Mouse (Mus musculus): ENCODE data around the gene Med16.

Gene Med16

DNA sequence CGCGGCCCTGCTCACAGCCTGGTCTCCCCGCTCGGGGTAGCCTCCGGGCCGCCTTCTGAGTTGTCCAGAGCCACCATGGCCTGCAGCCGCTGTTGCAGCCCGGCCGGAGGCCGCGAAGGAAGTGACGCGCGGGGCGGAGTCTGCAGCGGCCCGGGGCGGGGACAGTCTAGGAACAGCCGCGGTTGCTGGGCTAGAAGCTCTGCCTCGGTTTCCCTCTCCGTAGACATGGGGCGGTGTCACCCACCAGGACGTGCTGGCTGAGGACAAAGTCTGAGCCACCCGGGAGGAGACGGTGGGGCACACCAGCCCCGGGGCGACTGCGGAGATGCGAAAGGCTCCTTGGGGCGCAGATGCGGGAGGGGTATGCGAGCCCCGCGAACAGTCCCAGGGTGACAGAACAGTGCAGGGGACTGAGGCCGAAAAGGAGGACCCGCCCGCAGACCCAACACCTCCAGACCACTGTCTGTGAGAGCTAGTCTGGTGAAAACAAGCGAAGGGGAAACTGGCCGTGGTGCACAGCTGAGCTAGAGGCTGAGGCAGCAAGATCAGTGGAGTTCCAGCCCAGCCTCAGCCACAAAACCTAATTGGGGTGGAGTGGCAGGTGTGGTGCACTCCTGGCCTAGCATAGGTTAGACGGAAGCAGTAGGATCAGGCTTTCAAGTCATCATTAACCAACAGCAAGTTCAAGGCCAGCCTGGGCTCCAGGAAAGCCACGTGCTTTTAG is 8.2 kb upstream of the Med16 start, which contains the start of gene Kiss1r:
Gene Kiss1r, plus strand, starts transcription at position 164 of the 724 bp plus-strand sequence.
- peak; percentile 91 to 92 for DNase-seq

DNA sequence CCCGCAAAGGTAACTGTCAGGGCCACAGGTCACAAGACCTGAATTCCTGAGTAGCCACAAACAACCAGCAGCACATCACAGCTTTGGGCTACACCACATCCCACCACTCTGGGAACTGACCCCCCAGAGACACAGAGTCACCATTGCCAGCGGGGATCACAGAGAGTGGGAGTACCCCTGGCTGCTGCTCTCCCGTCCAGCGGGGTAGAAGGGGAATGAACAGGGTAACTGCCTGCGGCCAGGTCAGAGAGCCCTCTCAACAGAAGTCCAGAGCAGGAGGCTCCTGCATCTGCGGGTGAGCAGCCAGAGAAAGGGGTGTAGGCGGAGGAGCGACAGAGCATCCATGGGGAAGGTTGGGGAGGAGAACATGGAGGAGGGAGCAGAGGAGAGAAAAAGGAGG is 7.4 kb upstream of the Med16 start:
- no peak for DNase-seq

DNA sequence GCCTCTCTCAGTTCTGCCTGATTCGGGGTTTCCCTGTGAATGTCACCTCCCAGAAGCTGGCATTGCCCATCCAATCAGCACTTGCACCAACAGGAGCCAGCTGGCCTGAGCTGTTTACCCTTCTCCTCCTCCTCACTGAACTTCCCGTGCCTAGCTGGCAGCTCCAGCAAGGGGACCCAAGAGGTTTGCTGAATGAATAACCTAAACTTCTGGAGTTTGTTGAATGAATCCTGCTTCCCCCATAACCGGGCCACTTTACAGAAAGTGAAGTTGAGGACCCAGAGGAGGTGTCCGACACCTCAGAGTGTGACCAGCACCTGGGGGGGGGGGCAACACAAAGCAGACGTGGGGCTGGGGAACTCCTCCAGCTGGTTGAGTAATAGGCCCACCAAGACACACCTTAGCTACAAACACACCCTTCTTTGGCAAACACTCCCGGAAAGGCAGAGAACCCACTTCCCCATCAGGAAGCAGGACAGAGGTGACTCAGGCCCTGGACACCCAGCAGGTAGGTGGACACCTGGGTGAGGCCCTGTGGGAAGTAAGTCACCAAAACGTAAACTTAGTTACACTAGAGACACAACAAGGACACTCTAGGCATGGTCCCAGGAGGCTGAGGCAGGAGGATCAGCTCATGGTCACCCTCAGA is 6.3 kb upstream of the Med16 start:
- DNase-seq, result no peak

DNA sequence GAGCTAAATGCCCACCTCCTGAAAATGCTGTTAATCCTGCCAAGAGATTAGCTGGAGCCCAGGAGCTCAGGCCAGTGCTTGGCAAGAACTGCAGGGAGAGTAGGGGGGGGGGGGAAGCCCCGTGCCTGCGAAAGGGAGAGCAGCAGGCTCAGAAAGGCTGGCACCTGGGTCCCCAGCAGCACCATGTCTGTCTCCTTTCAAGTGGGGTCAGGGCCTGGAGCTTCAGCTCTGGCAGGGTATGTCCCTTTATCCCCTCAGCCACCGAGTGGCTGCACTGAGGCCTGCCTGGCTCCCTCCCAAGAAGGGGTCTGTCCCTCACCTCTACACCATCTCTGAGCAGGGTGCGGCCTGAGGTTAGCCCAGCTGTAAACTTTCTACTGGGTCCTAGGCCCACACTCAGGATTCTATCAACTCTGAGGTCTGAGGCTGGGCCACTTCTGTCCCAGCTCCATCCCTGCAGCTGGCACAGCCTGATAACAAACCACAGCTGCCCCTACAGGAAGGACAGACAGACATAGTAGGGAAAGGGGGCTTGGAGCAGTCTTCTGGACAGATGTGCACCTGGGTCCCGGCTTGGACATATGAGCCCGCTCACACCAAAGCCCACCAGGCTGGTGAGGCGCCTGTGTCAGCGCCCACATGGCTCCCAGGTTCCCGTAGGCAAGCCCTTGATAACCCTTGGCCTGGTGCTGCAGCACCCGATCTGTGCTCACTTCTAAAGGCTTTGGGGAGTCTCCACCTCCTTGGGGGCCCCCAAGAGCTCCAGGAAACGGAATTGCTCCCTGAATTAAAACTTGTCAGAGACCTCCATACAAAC is 5.6 kb upstream of the Med16 start:
- no peak for DNase-seq

DNA sequence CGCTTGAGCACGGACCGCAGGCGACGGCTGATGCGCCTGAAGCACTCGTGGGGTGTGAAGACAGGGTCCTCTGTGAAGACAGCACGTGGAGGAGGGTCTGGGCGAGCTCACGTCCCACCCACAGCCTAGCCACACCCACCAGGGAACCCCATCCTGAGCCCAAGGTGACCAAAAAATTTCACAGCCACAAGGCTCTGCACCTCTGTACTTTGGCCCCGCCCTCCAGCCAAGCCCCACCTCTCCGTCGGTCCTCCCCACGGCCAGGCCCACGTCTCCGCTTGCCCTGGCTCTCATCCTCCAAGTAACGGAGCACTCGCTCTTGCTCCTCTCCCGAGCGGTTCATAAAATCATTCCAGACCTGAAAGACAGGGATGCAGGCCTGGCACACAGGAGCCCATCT is 3.7 kb upstream of the Med16 start:
- DNase-seq, result no peak

DNA sequence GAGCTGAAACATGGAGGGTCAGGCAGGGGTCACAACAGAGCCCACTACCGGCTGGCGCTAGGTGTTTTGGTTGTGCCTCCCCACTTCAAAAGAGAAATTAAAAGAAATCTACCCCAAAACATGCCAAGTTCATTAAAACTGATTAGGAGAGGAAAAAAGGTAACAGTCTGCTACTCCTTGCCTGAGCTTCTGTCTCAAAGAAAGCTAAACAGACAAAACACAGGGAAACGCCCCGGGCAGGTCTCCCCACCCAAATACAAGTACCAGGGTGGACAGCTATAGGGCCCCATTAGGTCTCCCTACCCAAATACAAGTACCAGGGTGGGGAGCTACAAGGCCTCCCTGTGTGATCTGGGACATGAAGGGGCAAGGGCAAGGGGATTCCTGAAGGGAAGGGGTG is 1.8 kb upstream of the Med16 start, which contains the start of gene Gm26602:
Gene Gm26602, plus strand, starts transcription at position 301 of the 400 bp plus-strand sequence.
- no peak for DNase-seq

DNA sequence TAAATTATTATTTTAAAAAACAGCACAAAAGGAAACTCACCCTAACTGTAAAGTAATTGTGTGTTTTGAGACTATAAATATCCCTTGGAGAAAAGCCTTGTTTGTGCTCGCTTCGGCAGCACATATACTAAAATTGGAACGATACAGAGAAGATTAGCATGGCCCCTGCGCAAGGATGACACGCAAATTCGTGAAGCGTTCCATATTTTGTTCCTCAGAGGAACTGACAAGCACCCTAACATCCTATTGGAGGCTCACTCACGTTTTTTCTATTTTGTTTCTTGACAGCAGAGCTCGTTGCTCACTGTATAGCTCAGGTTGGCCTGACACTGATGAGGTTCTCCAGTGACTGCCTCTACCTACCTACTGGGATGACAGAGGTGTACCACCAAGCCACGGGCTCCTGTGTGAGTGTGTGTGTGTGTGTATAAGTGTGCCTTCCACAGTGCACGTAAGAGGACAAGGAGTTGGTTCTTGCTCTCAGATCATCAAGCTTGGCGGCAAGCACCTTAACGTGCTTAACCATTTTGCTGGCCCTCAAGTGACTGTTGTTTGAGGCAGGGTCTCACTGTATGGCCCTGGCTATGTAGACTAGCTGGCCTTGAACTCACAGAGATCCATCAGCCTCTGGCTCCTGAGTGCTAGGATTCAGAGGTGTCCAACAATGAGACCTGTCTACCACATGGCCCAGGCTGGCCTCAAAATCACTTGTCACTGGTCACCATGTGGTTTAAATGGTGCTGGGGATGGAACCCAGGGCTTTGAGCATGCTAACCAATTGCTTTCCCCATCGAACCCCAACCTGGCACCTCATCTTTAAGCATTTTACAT is 584 bp upstream of the Med16 start:
- DNase-seq, result peak in 1 of 2 experiments; percentile 41

DNA sequence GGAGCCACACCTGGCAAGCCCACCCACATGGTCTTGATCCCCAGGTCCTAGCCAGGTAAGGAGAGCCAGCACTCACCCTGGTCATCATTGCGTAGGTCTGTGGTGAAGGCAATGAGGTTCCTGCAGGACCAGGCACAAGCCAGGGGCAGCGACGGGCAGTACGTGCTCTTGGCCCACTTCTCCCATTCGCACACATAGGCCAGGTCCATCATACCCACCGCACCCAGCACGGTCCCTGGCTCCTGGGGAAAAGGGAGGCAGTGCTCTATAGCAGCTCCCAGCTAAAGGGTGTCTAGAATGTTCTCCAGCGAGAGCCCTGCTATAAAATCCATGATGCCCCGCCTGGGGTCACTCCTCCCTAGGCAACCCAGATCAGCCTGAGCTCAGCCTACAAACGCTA is 1.3 kb downstream of the Med16 start:
- no peak for DNase-seq

DNA sequence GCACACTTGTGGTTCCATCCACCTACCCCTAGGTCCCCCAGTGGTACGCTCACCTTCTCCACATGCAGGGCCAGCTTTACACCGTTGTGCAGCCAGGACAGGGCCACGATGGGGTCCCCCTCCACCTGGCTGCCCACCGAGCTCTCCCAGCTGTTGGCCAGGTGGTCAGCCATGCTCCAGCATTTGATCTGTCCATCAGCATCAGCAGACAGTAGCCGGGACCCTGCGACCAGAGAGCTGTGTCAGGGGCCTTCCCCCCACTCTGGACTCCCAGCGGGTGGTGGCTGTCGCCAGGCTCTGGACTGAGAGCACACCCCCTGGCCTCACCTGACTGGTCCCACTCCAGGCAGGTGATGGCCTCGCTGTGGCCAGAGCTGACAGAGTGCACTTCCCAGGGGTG is 2.0 kb downstream of the Med16 start:
- DNase-seq, result no peak

DNA sequence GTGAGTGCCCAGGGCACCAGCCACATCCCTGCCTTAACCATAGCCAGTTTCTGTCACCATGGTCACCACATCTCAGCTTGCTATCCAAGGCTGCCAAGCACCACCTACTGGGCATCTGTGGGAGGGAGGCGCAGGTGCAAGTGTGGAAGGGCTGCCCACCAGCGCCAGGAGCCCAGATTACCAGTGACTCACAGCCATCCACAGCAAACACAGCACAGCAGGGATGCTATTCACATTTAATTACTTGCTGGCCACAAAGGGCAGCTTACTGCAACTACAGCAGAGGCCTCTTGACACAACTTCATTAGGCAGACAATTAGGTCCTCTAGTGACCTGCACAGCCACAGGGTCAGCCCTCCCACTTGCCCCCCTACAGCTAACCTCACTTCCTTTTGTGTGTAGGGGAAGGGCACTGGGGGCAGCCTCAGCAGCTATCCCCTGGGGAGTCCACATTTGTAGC is 7.7 kb downstream of the Med16 start:
- DNase-seq, result no peak

DNA sequence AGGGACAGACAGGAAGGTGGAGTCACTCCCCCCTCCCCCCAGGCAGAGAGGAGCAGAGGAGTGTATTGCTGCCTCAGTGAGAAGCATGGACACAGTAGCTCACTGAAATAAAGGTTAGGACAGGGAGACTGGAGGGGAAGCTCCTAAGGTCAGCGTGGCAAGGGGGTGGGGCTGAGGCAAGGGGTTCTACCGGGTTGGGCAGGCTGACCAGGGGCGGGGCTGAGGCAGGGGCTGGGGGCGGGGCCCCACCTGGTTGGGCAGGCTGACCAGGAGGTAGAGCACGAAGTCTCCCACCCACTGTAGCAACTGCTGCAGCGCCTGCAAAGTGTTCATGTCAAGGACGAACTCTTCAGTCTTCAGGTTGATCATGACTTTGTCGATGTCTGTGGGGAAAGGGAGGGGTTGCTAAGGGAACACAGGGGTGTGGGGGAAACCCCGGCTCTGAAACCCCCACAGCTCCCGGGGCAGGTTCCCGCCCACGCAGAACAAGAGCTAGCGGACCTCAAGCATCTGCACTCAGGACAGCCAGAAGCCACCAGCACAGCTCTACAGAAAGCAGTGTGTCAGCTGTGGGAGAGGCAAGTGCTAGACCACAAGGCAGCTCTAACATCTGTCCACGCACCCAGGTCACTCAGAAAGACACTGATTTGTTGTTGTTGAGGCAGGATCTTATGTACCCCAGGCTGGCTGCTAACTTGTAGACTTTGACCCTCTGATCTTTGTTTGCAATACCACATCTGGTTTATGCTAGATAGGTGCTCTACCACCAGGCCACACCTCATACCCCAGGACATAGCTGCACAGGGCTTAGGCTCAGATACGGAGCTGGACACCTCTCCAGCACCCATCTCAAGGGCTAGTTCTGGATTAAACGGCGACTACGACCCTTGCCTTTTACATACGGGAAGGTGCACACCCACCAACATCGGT is 11.1 kb downstream of the Med16 start:
- DNase-seq, result peak; percentile 53 to 83

DNA sequence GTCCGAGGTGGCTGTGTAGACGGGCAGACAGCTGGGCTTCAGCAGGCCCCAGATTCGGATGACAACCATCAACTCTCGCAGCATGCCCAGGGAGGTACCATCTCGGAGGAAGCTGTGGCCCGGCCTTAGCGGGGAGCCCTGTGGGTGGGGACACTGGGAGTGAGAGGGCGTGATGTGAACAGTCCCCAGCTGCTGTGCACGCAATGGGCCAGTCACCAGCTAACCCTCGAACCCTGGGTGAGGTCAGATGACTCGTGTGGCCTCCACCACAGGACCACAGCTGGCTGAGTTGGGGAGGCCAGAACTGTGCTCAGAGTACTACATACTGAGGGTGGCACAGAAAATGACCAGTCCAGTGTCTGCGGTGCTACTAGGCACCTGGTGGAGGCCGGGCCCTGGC is 11.9 kb downstream of the Med16 start:
- DNase-seq, result no peak

DNA sequence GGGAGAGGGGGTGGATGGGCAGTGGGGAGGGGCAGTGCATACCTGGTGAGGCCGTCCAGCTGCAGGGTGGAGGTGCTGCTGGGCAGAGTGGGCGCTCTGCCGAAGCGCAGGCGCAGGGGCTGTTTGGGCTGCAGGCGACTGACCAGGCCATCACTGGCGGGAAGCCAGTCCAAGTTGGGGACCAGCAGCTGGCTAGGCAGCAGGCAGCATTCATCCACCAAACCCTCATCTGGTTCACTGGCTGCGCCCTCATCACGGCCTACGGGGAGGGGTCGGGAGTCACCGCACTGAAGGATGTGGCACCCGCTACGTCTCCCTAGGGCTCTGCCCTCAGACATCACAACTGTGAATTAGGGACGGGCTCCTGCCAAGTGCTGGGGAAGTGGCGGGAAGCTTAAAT is 12.4 kb downstream of the Med16 start:
- DNase-seq, result peak in 1 of 2 experiments; percentile 49

DNA sequence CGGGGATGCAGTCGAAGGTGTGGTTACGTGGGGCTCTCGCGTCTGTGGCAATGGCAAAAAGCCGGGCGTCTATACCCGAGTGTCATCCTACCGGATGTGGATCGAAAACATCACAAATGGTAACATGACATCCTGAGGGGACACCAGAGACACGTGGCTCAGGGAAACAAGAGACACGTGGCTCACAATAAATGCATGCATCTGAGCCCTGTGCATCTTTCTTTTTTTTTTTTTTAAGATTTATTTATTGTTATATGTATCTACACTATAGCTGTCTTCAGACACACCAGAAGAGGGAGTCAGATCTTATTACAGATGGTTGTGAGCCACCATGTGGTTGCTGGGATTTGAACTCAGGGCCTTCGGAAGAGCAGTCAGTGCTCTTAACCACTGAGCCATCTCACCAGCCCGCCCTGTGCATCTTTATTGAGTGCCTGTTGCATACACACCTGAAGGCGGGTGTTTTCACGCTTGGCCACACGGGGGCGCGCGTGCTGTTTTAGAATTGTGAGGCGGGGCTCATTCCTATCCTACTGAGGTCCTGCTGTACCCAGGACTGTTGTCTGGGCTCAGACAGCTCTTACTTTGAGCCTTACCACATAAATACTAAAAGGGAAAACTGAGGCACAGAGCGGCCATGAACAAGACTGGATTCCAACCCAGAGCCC is 16.1 kb downstream of the Med16 start:
- DNase-seq, result peak; percentile 83 to 85

DNA sequence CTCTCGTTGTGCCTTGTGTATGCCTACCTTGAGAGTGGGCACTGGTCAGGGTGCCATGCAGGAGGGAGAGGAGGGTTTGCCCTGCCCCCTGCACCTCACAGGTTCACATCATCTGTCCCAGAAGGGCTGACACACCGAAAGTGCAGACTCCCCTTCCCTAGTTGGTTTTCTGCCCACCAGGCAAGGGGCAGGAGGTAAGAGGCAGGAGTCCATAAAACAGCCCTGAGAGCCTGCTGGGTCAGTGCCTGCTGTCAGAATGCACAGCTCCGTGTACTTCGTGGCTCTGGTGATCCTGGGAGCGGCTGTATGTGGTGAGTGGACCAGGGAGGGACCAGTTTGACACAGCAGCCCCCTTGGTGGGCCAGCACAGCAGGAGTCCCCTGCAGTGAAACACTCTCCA is 18.1 kb downstream of the Med16 start, which contains the start of gene Cfd:
Gene Cfd, plus strand, starts transcription at position 184 of the 400 bp plus-strand sequence.
- DNase-seq, result no peak

DNA sequence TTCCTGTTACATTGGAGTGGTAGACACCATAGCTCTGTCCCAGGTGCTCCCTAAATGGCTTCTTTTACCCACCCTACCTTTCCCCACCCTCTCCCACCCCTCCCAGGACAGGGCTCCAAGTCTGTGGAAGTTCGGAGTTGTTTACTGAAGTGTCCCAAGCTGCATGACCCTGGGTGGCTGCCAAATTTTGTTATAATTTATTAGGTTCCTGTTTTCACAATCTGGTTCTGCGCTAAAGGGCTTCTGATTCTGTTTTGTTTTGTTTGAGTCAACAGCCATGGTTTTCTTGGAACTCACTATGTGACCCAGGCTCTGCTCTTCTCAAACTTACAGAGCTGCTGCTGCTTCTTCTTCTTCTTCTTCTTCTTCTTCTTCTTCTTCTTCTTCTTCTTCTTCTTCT is 19.3 kb downstream of the Med16 start:
- DNase-seq, result peak; percentile 47 to 73

DNA sequence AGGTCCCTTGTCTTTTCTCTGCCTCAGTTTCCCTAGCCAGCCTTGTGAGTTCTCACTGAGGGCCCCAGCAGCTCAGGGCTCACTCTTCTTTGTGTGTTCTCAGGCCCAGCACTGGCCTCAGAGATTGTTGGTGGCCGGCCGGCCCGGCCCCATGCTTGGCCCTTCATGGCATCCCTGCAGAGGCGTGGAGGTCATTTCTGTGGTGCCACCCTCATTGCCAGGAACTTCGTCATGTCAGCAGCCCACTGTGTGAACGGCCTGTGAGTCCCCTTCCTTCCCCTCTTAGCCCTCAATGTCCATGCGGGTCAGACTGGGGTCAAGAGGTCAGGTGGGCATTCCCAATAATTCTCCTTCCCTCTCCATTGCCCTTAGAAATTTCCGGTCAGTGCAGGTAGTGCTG is 22.1 kb downstream of the Med16 start:
- no peak for DNase-seq

DNA sequence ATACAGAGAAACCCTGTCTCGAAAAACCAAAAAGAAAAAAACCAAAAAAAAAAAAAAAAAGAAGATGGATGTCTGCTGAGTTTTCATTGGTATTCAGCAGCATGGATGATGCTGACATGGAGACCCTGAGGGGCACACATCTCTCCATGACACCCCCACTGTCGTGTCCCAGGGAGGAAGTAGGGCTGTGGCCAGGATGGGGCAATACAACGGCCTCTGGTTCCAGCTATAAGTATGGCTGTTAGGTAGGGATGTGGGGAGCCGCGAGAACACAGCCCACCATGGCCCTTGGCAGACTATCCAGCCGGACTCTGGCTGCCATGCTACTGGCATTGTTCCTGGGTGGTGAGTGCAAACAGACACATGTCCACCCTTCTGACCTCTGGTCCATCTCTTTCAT is 22.7 kb downstream of the Med16 start, which contains the start of gene Elane:
Gene Elane, plus strand, starts transcription at position 194 of the 400 bp plus-strand sequence.
- no peak for DNase-seq

DNA sequence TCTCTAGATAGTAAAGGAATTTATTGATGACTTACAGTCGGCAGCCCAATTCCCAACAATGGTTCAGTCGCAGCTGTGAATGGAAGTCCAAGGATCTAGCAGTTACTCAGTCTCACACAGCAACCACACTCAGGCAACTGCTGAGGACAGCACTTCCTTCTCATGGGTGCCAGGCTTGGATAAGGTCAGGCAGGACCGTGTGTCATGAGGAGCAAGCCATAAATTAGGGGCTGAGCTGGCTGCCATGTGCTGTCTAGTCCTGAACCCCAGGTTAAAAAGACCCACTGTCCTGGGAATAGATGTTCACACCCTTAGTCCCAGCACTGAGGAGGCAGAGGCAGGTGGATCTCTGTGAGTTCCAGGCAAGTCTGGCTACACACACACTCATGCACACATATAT is 23.8 kb downstream of the Med16 start:
- peak in 1 of 2 experiments; percentile 47 for DNase-seq

DNA sequence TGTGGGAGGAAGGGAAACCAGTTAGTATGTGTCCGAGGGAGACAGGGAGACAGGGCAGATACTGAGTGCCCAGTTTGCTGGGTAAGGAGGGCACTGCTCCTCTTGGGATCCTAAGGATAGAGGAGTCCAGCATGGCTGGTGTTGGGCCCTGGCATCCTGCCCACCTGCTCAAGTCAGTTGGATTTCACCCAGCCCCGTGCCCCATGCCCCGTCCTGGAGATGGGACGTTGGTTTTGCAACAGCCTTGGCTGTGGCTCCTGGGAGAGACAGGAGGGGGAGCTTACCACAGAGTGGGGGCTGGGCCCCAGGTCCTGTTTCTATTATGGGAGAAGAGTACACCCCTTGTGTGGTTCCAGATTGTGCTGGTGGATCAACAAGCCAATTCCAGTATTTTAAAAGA is 24.3 kb downstream of the Med16 start:
- DNase-seq, result peak; percentile 92 to 94

Data from kidney, postnatal 25 days (tissue).